Mouse (Mus musculus): ENCODE results near the gene D330045A20Rik. TPM values are rescaled to one million over a fixed set of nuclear protein-coding genes. Genes with fewer than 3 reads are reported as not detected.
"Not testable (repeated sequence)": the region's sequence is repeated elsewhere in the genome, so short reads cannot be mapped to it uniquely, and the experiment has no call there.

D330045A20Rik gene
- polyA plus RNA-seq (2014; fragmentation: Nextera tagmentation; extraction: Ambion mirVana): 1.2 and 1.4 TPM in 2 replicates

DNA sequence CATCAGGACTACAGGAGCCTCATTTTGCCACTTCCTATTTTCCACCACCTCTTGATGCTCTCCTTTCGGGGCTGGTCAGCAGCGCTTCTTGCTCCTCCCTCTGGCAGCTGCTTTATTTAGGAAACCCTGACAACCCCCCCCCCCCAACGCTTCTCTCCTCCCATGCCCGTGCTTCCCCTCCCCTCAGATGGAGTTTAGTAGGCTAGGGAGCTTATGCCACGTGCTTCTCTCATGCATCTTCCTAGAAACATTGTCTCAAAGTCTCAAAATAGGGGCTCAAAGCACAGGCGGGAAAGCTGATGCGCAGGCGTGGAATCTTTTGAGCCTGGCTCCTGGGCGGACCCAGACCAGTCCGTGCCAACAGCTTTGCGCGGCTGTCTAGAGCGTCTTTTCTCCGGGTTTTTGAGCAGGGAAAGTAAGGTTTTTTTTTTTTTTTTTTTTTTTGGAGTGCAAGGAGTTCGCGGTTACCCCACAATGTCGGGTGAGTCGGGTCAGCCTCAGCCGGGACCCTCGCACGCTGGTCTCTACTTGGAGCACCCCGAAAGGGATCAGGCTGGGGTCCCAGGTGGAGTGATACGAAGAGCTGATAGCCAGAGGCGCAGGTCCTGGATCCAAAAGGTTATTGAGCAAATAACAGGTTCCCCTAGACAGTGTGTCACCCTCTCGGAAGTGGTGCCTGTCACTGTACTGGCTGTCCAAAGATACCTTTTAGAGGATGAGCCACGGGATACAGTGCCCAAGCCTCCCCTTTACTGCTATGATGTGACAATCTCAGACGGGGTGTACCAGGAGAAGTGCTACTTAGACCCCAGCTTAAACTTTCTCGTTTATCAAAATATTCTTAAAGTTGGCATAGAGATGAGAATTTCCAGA is at the start of gene D330045A20Rik:
Gene D330045A20Rik (plus strand): TSS at position 346 of the 873 bp plus-strand sequence.
- Histone ChIP-seq H3K4me1 (ENCODE audit: control insufficient read depth in 2 of 2, insufficient read depth in 2 of 2, low read length in 2 of 2) (no peaks in the 10 kb centered on the region), H3K27ac (replicated peaks in 1 of 2; ENCODE audit: control insufficient read depth in 1 of 2, insufficient read depth in 1 of 2, low read depth in 2 of 2, low read length in 2 of 2) (no peak within 1 kb of the TSS), H3K4me3 (ENCODE audit: control insufficient read depth in 1 of 2, insufficient read depth in 1 of 2, low read depth in 1 of 2, low read length in 2 of 2) (peak within 1 kb of the TSS; percentile 37 to 46), H3K4me2 (ENCODE audit: low read length) (peak within 1 kb of the TSS; percentile 67), H3K9ac (ENCODE audit: low read length) (peak within 1 kb of the TSS; percentile 30; the same call in 1 of the 2 replicates), H3K9me3 (ENCODE audit: control insufficient read depth, low read length) (no peaks in the 10 kb centered on the region), H3K27me3 (ENCODE audit: control insufficient read depth, insufficient read depth, low read length) (no peaks in the 10 kb centered on the region), H3K36me3 (ENCODE audit: control insufficient read depth, insufficient read depth, low read length) (no peaks in the 10 kb centered on the region)
- WGBS: 22% methylated on average over 28 of the region's 28 CpGs
- no peak for ATAC-seq (ENCODE audit: insufficient number of reproducible peaks, insufficient read depth, low FRiP score, low read depth)

DNA sequence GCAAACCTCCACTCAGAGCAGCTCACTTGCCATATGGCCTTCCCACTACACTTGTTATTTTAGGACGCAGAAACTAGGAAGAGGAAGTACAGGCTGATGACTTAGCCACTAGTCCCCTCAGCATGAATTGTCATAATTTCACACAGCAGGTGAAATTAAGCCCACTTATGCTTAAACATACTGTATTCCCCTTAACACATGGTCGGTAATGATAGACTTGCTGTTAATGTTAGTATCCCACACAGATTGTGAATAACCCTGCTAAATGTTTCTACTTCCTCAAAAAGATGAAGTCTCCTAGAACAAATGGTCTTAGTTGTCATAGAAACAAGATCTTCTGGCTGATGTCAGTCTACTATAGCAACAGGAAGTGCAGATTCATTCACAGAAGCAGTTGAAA is 47.6 kb upstream of the D330045A20Rik start:
- no peak overlapping the region for H3K4me2 ChIP-seq (ENCODE audit: low read length)
- no peak for ATAC-seq (ENCODE audit: insufficient number of reproducible peaks, insufficient read depth, low FRiP score, low read depth)
- no peak overlapping the region for H3K9ac ChIP-seq (ENCODE audit: low read length)
- H3K9me3 ChIP-seq (ENCODE audit: control insufficient read depth, low read length): no peaks in the 10 kb centered on the region
- H3K36me3 ChIP-seq (ENCODE audit: control insufficient read depth, insufficient read depth, low read length): no peaks in the 10 kb centered on the region
- H3K27me3 ChIP-seq (ENCODE audit: control insufficient read depth, insufficient read depth, low read length): no peaks in the 10 kb centered on the region
- no peak overlapping the region for H3K4me3 ChIP-seq (ENCODE audit: control insufficient read depth in 1 of 2, insufficient read depth in 1 of 2, low read depth in 1 of 2, low read length in 2 of 2)
- H3K4me1 ChIP-seq (ENCODE audit: control insufficient read depth in 2 of 2, insufficient read depth in 2 of 2, low read length in 2 of 2): no peaks in the 10 kb centered on the region
- WGBS: 57% methylated on average over 2 of the region's 2 CpGs
- no peak overlapping the region for H3K27ac ChIP-seq (replicated peaks in 1 of 2; ENCODE audit: control insufficient read depth in 1 of 2, insufficient read depth in 1 of 2, low read depth in 2 of 2, low read length in 2 of 2)

DNA sequence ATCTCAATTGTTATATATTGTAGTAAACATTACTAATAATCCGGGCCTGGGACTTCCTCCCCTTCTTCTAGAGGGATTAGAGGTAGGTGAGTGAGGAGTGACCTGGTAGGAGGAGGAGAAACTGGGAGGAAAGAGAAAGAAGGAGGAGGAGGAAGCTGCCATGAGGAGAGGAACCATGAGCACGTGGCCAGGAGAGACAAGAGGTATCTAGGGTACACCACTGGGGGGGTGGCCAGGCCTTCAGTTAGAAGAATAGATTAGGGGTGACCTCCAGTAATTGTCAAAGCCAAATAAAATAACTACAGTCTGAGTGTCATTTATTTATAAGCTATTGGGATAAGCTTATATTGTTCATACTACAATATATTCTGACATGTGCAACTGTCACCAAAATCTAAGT is 45.0 kb upstream of the D330045A20Rik start:
- Histone ChIP-seq H3K4me3 (ENCODE audit: control insufficient read depth in 1 of 2, insufficient read depth in 1 of 2, low read depth in 1 of 2, low read length in 2 of 2) (no peak overlapping the region), H3K27ac (replicated peaks in 1 of 2; ENCODE audit: control insufficient read depth in 1 of 2, insufficient read depth in 1 of 2, low read depth in 2 of 2, low read length in 2 of 2) (no peak overlapping the region), H3K9ac (ENCODE audit: low read length) (no peak overlapping the region), H3K27me3 (ENCODE audit: control insufficient read depth, insufficient read depth, low read length) (no peaks in the 10 kb centered on the region), H3K4me1 (ENCODE audit: control insufficient read depth in 2 of 2, insufficient read depth in 2 of 2, low read length in 2 of 2) (no peaks in the 10 kb centered on the region), H3K4me2 (ENCODE audit: low read length) (no peak overlapping the region), H3K9me3 (ENCODE audit: control insufficient read depth, low read length) (no peaks in the 10 kb centered on the region), H3K36me3 (ENCODE audit: control insufficient read depth, insufficient read depth, low read length) (no peaks in the 10 kb centered on the region)
- WGBS: 53% methylated on average over 2 of the region's 2 CpGs
- ATAC-seq (ENCODE audit: insufficient number of reproducible peaks, insufficient read depth, low FRiP score, low read depth): no peak

DNA sequence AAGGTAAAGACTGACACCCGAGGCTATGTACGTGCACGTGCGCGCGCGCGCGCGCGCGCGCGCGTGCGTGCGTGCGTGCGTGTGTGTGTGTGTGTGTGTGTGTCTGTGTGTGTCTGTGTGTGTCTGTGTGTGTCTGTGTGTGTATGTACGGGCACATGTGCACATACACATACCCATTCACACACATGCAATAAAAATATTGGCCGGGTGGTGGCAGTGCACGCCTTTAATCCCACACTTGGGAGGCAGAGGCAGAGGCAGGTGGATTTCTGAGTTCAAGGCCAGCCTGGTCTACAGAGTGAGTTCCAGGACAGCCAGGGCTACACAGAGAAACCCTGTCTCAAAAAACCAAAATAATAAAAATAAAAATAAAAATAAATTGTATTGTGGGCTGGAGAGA is 39.1 kb upstream of the D330045A20Rik start:
- H3K27me3 ChIP-seq (ENCODE audit: control insufficient read depth, insufficient read depth, low read length); H3K9ac ChIP-seq (ENCODE audit: low read length); H3K4me1 ChIP-seq (ENCODE audit: control insufficient read depth in 2 of 2, insufficient read depth in 2 of 2, low read length in 2 of 2); H3K27ac ChIP-seq (replicated peaks in 1 of 2; ENCODE audit: control insufficient read depth in 1 of 2, insufficient read depth in 1 of 2, low read depth in 2 of 2, low read length in 2 of 2); ATAC-seq (ENCODE audit: insufficient number of reproducible peaks, insufficient read depth, low FRiP score, low read depth); H3K9me3 ChIP-seq (ENCODE audit: control insufficient read depth, low read length); H3K4me3 ChIP-seq (ENCODE audit: control insufficient read depth in 1 of 2, insufficient read depth in 1 of 2, low read depth in 1 of 2, low read length in 2 of 2); H3K36me3 ChIP-seq (ENCODE audit: control insufficient read depth, insufficient read depth, low read length); H3K4me2 ChIP-seq (ENCODE audit: low read length): not testable (repeated sequence)
- WGBS: 83% methylated on average over 22 of the region's 22 CpGs

DNA sequence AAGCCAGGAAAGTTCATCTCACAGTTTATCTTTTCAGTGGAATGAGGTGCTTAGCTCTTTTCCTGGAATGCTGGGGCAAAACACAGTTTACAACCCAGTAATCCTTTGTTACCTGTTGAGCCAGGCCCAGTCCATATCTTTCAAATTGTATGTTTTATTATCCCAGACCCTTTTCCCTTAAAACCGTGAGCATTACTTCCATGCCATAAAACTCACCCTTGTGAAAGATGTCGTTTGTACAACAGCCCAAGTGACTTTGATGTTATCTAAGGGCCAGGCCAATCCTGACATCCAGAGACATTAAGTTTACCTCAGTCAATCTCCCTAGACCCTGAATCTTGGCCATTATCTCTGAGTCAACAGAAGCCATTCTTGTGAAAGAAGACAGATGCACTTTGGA is 23.4 kb upstream of the D330045A20Rik start:
- Histone ChIP-seq H3K9me3 (ENCODE audit: control insufficient read depth, low read length) (no peaks in the 10 kb centered on the region), H3K9ac (ENCODE audit: low read length) (no peak overlapping the region), H3K36me3 (ENCODE audit: control insufficient read depth, insufficient read depth, low read length) (no peaks in the 10 kb centered on the region), H3K4me2 (ENCODE audit: low read length) (no peak overlapping the region), H3K27ac (replicated peaks in 1 of 2; ENCODE audit: control insufficient read depth in 1 of 2, insufficient read depth in 1 of 2, low read depth in 2 of 2, low read length in 2 of 2) (no peak overlapping the region), H3K4me1 (ENCODE audit: control insufficient read depth in 2 of 2, insufficient read depth in 2 of 2, low read length in 2 of 2) (no peaks in the 10 kb centered on the region), H3K27me3 (ENCODE audit: control insufficient read depth, insufficient read depth, low read length) (no peaks in the 10 kb centered on the region), H3K4me3 (ENCODE audit: control insufficient read depth in 1 of 2, insufficient read depth in 1 of 2, low read depth in 1 of 2, low read length in 2 of 2) (no peak overlapping the region)
- WGBS: 33% methylated on average over 2 of the region's 2 CpGs
- no peak for ATAC-seq (ENCODE audit: insufficient number of reproducible peaks, insufficient read depth, low FRiP score, low read depth)

DNA sequence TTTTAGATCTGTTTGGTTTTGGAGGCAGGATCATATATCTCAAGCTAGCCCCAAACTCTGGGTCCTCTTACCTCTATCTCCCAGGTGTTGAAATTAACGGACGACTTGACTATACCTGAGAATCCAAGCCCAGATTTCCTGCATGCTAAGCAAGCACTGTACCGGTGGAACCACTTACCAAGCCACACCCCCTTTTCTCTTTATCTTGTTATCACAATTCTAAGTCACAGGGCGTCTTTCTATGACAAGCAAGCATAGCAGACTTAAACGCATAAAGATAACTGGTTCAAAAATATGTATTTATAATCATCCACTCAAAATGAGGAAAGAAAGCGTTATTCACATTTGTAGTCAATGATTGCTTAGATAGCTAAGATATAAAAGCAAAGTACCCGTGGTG is 1.9 kb downstream of the D330045A20Rik start:
- 40% methylated on average over 7 of the region's 7 CpGs for WGBS

DNA sequence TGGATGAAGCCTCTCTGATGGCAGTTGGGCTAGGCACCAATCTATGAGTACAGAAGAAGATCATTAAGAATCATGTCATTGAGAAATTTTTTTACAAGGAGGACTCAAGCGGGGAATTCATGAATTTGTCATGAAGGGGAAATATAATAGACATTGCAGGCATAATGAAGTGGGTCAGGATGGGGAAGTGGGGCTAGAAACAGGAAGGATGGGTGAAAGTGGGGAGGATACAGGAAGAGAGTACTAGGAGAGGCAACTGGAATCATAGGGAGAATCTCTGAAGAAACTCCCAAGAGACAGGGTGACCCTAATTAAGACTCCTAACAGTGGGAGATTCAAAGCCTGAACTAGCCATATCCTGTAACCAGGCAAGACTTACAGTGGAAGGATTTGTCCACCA is 4.8 kb downstream of the D330045A20Rik start:
- H3K36me3 ChIP-seq (ENCODE audit: control insufficient read depth, insufficient read depth, low read length): no peaks in the 10 kb centered on the region
- no peak overlapping the region for H3K27ac ChIP-seq (replicated peaks in 1 of 2; ENCODE audit: control insufficient read depth in 1 of 2, insufficient read depth in 1 of 2, low read depth in 2 of 2, low read length in 2 of 2)
- ATAC-seq (ENCODE audit: insufficient number of reproducible peaks, insufficient read depth, low FRiP score, low read depth): no peak
- WGBS: 78% methylated on average over 1 of the region's 1 CpGs
- H3K4me3 ChIP-seq (ENCODE audit: control insufficient read depth in 1 of 2, insufficient read depth in 1 of 2, low read depth in 1 of 2, low read length in 2 of 2): no peak overlapping the region
- H3K9ac ChIP-seq (ENCODE audit: low read length): no peak overlapping the region
- no peaks in the 10 kb centered on the region for H3K9me3 ChIP-seq (ENCODE audit: control insufficient read depth, low read length)
- H3K4me1 ChIP-seq (ENCODE audit: control insufficient read depth in 2 of 2, insufficient read depth in 2 of 2, low read length in 2 of 2): no peaks in the 10 kb centered on the region
- H3K4me2 ChIP-seq (ENCODE audit: low read length): no peak overlapping the region
- H3K27me3 ChIP-seq (ENCODE audit: control insufficient read depth, insufficient read depth, low read length): no peaks in the 10 kb centered on the region

More for the DNA sequence above, 1.9 kb downstream of the D330045A20Rik start:
- H3K9ac ChIP-seq (ENCODE audit: low read length): no peak overlapping the region
- no peak for ATAC-seq (ENCODE audit: insufficient number of reproducible peaks, insufficient read depth, low FRiP score, low read depth)
- H3K4me3 ChIP-seq (ENCODE audit: control insufficient read depth in 1 of 2, insufficient read depth in 1 of 2, low read depth in 1 of 2, low read length in 2 of 2): no peak overlapping the region
- no peak overlapping the region for H3K27ac ChIP-seq (replicated peaks in 1 of 2; ENCODE audit: control insufficient read depth in 1 of 2, insufficient read depth in 1 of 2, low read depth in 2 of 2, low read length in 2 of 2)
- no peaks in the 10 kb centered on the region for H3K4me1 ChIP-seq (ENCODE audit: control insufficient read depth in 2 of 2, insufficient read depth in 2 of 2, low read length in 2 of 2)
- H3K9me3 ChIP-seq (ENCODE audit: control insufficient read depth, low read length): no peaks in the 10 kb centered on the region
- H3K36me3 ChIP-seq (ENCODE audit: control insufficient read depth, insufficient read depth, low read length): no peaks in the 10 kb centered on the region
- no peak overlapping the region for H3K4me2 ChIP-seq (ENCODE audit: low read length)
- no peaks in the 10 kb centered on the region for H3K27me3 ChIP-seq (ENCODE audit: control insufficient read depth, insufficient read depth, low read length)

DNA sequence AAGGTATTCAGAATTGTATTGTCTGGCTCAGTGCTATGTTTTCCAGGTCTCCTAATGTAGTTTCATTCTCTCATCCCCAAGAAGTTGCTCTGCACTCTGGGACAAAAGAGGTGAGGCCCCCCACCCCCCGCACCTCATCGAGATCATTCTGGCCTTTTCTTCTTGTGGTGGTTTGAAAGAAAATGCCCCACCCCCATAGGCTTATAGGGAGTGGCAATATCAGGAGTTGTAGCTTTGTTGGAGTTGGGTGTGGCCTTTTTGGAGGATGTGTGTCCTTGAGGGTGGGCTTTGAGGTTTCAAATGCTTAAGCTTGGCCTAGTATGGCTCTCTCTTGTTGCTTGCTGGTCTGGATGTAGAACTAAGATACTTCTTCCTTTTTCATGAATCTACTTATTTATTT is 36.0 kb downstream of the D330045A20Rik start:
- Histone ChIP-seq H3K4me2 (ENCODE audit: low read length) (no peak overlapping the region), H3K4me1 (ENCODE audit: control insufficient read depth in 2 of 2, insufficient read depth in 2 of 2, low read length in 2 of 2) (no peaks in the 10 kb centered on the region), H3K27ac (replicated peaks in 1 of 2; ENCODE audit: control insufficient read depth in 1 of 2, insufficient read depth in 1 of 2, low read depth in 2 of 2, low read length in 2 of 2) (no peak overlapping the region), H3K36me3 (ENCODE audit: control insufficient read depth, insufficient read depth, low read length) (no peaks in the 10 kb centered on the region), H3K9me3 (ENCODE audit: control insufficient read depth, low read length) (no peaks in the 10 kb centered on the region), H3K9ac (ENCODE audit: low read length) (no peak overlapping the region), H3K27me3 (ENCODE audit: control insufficient read depth, insufficient read depth, low read length) (no peaks in the 10 kb centered on the region), H3K4me3 (ENCODE audit: control insufficient read depth in 1 of 2, insufficient read depth in 1 of 2, low read depth in 1 of 2, low read length in 2 of 2) (no peak overlapping the region)
- no peak for ATAC-seq (ENCODE audit: insufficient number of reproducible peaks, insufficient read depth, low FRiP score, low read depth)
- WGBS: 75% methylated on average over 2 of the region's 2 CpGs
